Mouse (Mus musculus) cortical plate, adult 2 months (tissue): ENCODE data around the gene Ifna15.

Experiments
- CTCF ChIP-seq: fragments of 200-500 bp; IDR thresholded peaks from 2 replicates; pipeline ENCODE4 v1.5.1; 2011; ENCODE audit warnings: mild to moderate bottlenecking, control low read depth, low read length; ENCODE audit not compliant: insufficient read depth; ENCODE audit errors: extremely low read depth
- POLR2A ChIP-seq: fragments of 200-500 bp; IDR thresholded peaks from 2 replicates; pipeline ENCODE4 v1.6.1; 2011; ENCODE audit warnings: mild to moderate bottlenecking, low read length, control low read depth; ENCODE audit not compliant: insufficient read depth; ENCODE audit errors: extremely low read depth

- no peak for TF ChIP-seq CTCF
- no peak for TF ChIP-seq POLR2A
Observed at GRCm38 (mm10) chr4:88536640-88537039, 21.4 kb downstream of the Ifna15 start.
